Mouse (Mus musculus) spleen, postnatal 0 days (tissue): Measurements from ENCODE around the gene Cpne1. TPM values are rescaled to one million over a fixed set of nuclear protein-coding genes. Genes with fewer than 3 reads are reported as not detected.

Experiments
- polyA plus RNA-seq: library from polyadenylated mRNA; unstranded; fragments of >200 nt; fragmentation: Nextera tagmentation; extraction: Ambion mirVana; gene quantifications from 2 replicates; pipeline ENCODE4 v1.2.1, GENCODE M21; 2015

Cpne1 gene
- 32.5 and 32.6 TPM in 2 replicates for polyA plus RNA-seq

GRCm38 (mm10) chr2:156111358-156112079 lies at the start of gene Cpne1, which contains the start of gene Rbm12:
TSS of gene Cpne1 (minus strand) at chr2:156111965.
TSS of gene Rbm12 (minus strand) at chr2:156111978.

DNA sequence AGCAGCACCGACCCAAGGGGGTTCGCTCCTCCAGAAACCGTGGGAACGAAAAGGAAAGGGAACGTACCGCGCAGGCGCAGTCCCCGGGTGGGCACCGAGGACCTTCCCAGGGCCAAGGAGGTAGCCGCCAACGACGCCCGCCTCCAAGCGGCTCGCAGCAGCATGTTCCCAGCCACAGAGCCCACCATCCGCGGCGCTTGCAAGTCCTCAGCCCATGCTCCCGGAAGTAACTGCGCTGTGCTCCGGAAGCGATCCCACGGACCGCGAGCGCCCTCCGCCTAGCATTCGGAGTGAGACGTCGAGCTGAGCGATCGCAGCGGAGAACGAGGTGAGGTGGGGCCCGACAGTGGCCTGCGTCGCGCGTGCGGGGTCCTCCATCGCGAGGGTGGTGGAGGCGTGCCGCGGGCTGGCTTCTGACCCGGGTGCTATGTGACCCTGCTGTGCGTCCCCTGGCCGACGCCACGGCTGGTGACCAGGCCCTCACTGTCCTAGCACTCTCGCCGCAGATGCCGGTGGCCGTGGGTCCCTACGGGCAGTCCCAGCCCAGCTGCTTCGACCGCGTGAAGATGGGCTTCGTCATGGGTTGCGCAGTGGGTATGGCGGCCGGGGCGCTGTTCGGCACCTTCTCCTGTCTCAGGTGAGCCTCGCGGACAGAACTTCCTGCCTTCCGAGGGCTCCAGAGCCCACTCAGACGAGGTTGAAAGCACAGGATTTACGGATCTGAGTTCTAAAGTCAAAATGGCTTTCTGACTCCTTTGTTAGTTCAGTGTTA lies 32.4 kb upstream of the Cpne1 start, which contains the start of the genes Romo1 and Nfs1:
Gene Romo1, plus strand, starts transcription at position 87 of the 772 bp plus-strand sequence.
Gene Nfs1, minus strand, starts transcription at position 234 of the 772 bp plus-strand sequence.

GRCm38 (mm10) chr2:156126992-156127391 lies 15.2 kb upstream of the Cpne1 start, which contains the start of gene Gm28036:
TSS of gene Gm28036 (minus strand) at chr2:156127092.

GRCm38 (mm10) chr2:156065099-156066041 lies 46.4 kb downstream of the Cpne1 start, which contains the start of gene Spag4:
TSS of gene Spag4 (plus strand) at chr2:156065175.

DNA sequence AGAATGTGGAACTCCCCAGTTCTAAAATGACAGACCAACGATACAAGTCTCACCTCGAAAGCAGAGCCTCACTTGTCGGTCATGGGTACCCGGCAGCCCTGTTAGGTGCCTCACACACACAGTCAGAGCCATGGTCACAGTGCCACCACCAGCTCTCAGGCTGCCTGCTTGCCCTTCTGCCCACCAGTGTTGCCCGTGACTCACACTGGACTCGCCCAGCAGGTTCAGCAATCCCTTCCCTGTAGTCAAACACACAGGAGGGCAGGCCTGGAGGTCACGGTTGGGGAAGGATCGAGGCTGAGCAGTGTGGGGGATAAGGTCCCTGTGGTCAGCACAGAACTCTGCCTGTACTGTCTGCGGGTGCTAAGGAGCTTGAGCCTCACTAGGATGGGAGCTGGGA lies 58.9 kb downstream of the Cpne1 start, which contains the start of gene Fer1l4:
Gene Fer1l4, minus strand, starts transcription at position 132 of the 400 bp plus-strand sequence.

Other genes starting within 250 kb of the Cpne1 start
- gene Uqcc1, start 181.7 kb downstream of the Cpne1 start, polyA plus RNA-seq = 21.0 and 22.5 TPM in 2 replicates
- not detected in 2 replicates for gene Gm15557, start 171.2 kb downstream of the Cpne1 start, polyA plus RNA-seq
- gene Gdf5, start 166.6 kb downstream of the Cpne1 start, polyA plus RNA-seq = 0.12 TPM in 1 of 2 replicates, not detected in the other
- 11.2 and 11.7 TPM in 2 replicates for gene Cep250, start 155.5 kb downstream of the Cpne1 start, polyA plus RNA-seq
- gene 6430550D23Rik, start 104.0 kb downstream of the Cpne1 start, polyA plus RNA-seq = 0.91 and 1.4 TPM in 2 replicates
- gene Ergic3, start 103.9 kb downstream of the Cpne1 start, polyA plus RNA-seq = 86.9 and 101 TPM in 2 replicates
- gene Fer1l4, start 59.0 kb downstream of the Cpne1 start, polyA plus RNA-seq = not detected in 2 replicates
- 1.5 and 2.0 TPM in 2 replicates for gene Spag4, start 46.8 kb downstream of the Cpne1 start, polyA plus RNA-seq
- gene Rbm12, start within 50 bp of the Cpne1 start, polyA plus RNA-seq = 10.4 and 11.6 TPM in 2 replicates
- gene Gm28036, start 15.1 kb upstream of the Cpne1 start, polyA plus RNA-seq = 2.3 and 6.4 TPM in 2 replicates
- gene Romo1, start 32.1 kb upstream of the Cpne1 start, polyA plus RNA-seq = 299 and 335 TPM in 2 replicates
- gene Nfs1, start 32.2 kb upstream of the Cpne1 start, polyA plus RNA-seq = 55.8 and 59.4 TPM in 2 replicates
- 456 and 510 TPM in 2 replicates for gene Rbm39, start 68.3 kb upstream of the Cpne1 start, polyA plus RNA-seq
- gene Phf20, start 84.5 kb upstream of the Cpne1 start, polyA plus RNA-seq = 23.7 and 26.6 TPM in 2 replicates
- 5.4 and 6.7 TPM in 2 replicates for gene Cnbd2, start 200.3 kb upstream of the Cpne1 start, polyA plus RNA-seq
- gene Scand1, start 200.7 kb upstream of the Cpne1 start, polyA plus RNA-seq = 82.2 and 90.4 TPM in 2 replicates